Mouse (Mus musculus) ES-CJ7 (cell line): Measurements from ENCODE around the gene Avpr1a.

Source experiments
- DNase-seq: peaks from one replicate; pipeline ENCODE4 v3.0.0; 2011; ENCODE audit warnings: low read depth, low spot score

Gene Avpr1a

DNA sequence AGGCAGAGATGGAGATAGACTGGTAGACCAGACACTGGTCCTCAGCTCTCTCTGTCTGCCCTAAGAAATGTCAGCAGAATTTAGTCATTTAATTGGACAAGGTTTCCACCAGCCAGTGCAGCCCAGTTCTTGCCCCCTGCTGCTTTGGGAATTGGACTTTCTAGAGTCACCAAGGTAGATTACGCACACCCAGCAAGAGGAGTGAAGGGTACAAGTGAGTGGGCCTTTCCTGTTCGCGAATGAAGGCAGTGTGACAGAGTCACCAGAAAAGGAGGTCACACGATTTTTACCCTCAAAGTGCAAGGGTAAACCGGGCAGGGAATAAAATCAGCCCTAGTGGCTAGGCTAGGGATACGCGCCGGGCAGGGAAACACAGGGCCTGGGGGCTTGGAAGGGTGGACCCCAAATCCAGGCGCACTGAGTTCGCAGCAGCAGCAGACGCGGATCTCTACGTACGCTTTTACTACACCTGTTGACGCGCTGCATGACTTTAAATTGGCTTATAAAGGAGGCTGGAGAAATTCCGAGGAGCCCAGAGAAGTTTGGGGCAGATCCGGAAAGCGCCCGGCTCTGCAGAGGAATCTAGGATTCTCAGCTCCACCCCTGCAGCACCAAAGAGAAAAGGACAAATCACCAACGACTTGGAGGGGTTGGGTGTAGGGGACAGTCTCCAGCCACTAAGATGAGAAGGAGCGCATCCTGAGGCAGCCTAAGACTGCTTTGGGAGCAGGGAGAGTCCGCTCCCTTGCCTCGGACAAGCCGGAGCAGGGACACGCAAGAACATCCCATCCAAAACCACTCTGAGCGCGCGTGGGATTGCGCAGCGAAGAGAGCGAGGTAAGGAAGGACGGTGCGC lies at the start of gene Avpr1a:
Gene Avpr1a (plus strand): TSS at position 639 of the 856 bp plus-strand sequence.
- DNase-seq: peak; percentile 33

DNA sequence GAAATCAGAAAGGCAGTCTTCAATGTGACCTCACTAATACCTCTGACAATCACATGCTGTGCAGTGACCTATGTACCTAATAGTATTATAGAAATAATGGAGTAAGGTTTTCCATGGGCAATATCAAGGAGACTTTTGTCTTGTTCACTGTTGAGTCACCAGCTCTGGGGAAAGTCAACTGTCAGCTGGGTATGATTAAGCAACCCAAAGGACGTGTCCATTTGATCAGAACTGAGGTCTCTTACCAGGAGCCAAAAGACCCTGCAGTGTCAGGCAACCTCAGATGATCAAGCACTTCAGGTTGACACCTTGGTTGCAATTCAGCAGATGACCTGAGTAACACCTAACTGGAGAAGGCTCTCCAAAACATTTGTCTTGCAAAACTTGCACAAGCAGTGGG lies 46.0 kb upstream of the Avpr1a start:
- DNase-seq: no peak

DNA sequence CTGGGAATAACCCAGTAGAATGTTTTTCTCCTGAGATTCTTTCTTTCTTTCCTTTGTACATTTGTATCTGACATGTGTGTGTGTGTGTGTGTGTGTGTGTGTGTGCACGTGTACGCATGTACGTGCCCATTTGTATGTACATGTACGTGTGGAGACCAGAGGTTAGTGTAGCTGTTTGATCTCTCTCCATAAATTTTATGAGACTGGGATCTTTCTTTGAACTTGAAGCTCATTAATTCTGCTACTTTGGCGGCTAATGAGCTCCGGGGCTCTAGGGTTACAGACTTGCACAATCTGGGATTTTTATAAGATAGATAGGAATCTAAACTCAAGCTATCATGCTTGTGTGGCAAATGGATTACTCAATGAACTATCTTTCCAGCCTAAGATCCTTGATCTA lies 42.0 kb upstream of the Avpr1a start:
- no peak for DNase-seq

DNA sequence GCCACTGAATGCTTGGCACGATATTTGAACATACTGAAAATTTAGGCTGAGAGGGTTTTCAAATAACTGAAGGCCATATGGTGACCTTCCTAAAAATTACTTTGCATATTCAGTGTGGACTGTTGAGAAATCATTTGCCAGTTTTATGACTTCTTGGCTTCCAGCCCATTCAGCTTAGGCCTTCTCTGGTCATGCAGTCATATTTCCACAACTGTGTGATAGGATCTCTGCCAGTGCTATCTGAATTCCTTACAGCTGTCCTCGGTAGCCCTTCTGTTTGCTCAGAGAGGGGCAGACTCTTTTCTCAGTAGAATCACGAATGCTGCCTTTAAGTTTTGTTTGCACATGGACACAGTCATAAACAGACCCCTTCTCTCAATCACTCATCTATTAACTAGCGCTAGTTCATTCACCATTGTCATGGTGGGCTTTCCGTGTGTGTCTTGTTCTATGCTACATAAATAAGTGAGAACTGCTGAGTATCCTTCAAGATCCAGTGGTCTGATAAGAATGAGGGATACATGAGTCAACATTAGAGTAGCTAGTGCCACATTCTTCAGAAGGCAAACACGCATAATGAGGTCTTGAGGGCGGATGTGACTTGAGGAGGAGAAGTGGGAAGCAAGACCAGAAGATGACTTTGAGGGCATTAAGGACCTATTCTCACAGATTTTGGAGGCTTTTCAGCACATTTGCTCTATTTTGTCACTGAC lies 39.4 kb upstream of the Avpr1a start:
- DNase-seq: no peak

DNA sequence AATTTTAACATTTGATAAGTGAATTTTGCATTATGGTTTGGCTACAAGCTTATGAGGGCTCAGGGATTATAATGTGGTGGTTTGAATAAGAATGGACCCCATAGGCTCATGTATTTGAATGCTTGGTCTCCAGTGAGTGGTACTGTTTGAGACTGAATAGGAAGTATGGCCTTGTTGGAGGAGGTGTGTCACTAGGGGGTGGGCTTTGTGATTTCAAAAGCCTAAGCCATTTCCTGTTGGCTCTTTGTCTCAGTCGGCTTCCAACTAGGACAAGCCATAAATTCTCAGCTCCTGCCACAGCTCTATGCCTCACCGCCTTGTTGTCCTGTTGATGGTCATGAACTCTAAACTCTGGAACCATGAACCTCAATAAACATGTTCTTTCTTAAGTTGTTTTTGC lies 37.5 kb upstream of the Avpr1a start:
- peak; percentile 74 for DNase-seq

DNA sequence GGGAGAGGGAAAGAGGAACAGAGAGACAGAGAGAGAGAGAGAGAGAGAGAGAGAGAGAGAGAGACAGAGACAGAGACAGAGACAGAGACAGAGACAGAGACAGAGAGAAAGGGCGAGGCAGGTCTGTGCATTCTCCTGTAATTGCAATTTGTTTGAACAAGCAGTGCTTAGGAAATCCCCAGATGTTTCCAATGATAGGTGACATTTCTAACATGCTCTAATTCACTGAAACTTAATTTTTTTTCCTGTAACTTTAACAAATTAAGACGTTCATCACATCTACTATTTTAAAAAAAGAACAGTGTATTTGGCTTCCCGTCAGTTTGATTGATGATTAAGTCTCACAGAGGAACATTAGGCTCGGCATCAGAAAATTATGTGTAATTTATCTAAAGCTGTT lies 15.6 kb upstream of the Avpr1a start:
- no peak for DNase-seq

DNA sequence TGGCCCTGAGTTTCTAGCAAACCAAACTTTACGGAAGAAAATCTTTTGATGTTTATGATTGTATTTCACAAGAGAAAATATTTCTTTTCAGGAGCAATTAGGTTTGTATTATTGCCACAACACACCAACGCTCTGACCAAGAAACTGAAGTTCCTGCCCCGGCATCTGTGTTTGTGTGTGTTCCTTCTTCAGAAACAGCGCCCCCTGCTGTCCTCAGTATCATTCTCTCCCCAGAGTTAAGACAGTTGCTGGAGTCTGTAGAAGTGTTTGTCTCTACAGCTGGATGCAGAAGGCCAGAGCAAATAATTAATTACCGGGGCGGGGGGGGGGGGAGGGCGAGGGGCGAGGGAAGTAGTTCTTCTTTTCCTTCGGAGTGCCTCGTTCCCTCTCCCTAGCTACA lies 1.0 kb upstream of the Avpr1a start:
- DNase-seq: peak; percentile 82

DNA sequence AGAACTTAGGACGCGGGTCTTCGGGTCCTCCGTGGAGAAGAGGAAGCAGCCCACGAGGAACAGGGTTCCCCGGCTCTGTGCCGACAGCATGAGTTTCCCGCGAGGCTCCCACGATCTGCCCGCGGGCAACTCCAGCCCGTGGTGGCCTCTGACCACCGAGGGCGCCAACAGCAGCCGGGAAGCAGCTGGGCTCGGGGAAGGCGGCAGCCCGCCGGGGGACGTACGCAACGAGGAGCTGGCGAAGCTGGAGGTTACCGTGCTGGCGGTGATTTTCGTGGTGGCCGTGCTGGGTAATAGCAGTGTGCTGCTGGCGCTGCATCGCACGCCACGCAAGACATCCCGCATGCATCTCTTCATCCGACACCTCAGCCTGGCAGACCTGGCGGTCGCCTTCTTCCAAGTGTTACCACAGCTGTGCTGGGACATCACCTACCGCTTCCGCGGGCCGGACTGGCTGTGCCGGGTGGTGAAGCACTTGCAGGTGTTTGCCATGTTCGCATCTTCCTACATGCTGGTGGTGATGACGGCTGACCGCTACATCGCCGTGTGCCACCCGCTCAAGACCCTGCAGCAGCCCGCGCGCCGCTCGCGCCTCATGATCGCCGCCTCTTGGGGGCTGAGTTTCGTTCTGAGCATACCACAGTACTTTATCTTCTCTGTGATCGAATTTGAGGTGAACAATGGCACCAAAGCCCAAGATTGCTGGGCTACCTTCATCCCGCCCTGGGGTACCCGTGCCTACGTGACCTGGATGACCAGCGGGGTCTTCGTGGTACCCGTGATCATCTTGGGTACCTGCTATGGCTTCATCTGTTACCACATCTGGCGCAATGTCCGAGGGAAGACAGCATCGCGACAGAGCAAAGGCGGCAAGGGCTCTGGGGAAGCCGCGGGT lies 665 bp downstream of the Avpr1a start:
- peak; percentile 34 for DNase-seq

DNA sequence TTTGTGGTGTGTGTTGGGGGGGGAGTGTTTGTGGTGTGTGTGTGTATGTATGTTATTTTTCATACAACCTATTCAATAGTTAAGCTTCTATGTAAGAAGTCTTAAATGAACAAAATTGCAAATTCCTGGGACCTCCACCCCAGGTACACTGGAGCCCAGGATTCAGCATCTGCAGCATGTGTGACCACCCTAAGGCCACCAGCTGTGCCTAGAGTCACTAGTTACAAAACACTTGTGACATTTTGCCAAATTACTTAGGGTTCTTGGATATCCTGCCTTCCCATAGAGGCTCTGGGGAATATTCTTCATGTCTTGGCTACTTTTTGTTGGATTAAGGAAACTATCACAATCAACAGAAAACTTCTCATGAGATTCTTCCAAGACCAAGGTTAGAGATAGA lies 1.6 kb downstream of the Avpr1a start:
- no peak for DNase-seq

DNA sequence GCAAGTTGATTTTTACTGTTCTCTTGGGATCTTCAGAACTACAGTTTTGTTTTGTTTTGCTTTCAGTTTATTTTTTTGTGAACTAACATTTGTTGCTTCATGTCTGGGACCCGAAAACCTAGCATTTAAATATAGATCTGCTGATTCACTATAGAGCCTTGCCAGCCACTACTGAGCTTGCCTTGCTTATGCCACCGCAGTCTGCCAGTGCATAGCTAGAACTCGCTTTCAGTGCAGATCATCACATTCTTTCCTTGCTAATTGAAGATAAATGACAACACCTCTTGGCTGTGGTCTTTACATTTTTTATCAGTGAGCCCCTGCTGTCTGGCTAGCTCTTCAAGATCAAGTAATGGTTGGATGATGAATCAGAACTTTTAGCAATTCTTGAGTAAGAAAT lies 5.2 kb downstream of the Avpr1a start:
- no peak for DNase-seq

DNA sequence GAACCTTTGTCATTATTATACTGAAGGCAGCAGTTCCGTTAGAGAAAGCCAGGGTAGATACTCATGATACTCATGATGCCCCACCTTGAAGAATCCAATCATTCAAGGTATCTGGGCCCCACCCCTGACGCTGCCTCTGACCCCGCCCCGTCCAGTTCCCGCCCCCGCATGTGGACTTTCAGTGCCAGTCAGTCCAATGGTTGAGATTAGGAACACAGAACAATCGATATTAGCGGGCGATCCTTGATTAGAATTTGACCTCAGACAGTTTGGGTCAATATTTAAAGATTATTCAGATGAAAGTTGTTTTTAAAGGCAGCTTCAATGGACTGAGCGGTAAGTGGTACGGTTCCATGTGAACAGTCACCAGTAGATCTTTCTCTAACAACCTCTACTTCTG lies 7.5 kb downstream of the Avpr1a start:
- DNase-seq: peak; percentile 3

DNA sequence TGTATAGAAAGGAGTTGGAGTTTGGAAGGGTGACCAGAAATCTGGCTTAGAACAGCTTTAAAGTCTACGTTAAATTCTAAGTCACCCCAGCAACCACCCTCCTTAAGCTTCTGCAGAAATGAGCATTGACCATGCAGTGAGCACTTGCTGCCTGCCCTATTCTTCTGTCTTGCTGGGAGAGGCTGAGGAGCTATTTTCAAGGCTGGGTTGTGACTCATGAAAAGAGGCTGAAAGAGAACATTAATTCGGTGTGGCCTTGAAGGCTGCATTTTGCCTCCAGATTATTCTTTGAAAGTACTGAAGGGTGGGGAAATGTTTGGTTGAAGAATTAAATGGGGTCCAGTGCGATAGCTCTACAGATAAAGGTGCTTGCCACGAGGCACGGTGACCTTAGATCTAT lies 28.5 kb downstream of the Avpr1a start:
- no peak for DNase-seq

DNA sequence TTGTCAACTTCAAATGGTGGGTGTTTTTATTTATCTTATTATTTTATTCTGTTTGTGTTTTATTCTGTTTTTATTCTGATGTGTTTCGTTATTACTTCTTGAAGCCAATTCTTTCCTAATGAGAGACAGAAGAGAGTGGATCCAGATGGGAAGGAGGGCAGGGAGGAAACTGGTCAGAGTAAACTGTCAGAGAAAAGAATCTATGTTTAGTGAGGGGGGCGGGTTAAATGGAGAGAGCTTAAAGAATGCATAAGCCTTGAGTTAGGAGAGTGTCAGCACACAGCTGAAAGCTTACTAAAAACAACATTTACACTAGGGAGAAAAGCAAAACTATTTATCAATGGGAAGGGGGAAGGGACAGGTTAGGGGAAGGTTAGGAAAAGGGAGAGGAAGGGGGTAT lies 50.3 kb downstream of the Avpr1a start:
- no peak for DNase-seq

DNA sequence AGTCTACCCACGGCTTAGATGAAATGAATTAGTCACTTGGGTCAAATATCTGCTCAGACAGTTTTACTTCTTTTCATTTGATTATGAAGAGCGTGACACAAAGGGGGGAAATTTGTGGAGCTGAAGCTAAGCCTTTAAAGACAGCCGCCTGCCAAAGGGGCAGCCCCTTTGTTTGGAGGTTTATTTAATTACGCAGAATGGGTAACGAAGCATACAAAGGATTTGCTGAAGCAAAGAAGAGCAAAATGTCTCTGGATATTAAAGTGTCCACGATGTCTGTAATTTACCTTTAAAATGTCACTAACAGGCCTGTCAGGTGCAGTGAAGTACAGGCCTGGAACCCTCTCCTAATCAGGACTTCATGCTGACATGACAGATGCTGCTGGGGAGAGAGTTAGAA lies 51.0 kb downstream of the Avpr1a start:
- DNase-seq: no peak
